Mouse (Mus musculus) testis, postnatal 14 days (tissue): ENCODE results near the gene Arl15.

Source experiments
- DNase-seq: peaks from one replicate; pipeline ENCODE4 v3.0.0; 2021; ENCODE audit warnings: low spot score

Arl15 gene

DNA sequence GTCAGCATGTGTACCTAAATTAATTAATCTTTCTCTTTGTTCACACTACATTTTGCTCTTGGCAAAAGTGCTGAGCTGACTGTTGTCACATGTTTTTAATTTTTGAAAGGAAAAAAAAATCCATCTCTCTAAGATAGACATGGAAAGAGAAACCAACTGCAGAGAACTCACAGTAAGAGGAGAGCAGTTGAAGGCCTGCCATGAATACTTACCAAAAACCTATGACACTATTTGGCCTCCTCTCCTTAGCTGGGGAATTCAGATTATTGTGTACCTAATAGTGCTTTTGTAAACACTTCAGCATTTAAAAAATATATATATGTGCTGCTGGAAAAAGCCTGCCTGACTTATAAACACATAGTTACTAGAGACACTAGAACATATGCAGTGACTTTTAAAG is 302.1 kb downstream of the Arl15 start:
- no peak for DNase-seq

DNA sequence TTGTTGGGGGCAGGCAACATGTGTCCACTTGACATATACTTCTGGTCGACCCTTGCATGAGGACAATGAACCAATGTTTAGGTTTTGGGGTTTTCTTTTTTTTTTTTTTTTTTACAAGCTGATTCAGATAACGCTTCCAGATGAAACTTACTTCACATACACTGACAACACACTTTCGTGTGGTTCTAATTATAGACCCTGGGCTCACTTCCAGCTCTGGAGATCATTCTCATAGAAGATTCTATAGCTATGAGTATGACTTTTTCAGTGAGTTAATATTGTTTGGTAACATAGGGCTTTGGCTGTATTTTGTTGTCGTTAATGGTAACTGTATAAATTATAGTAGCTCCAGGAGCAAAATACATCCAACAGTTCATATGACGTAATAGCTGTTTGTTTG is 306.9 kb downstream of the Arl15 start:
- DNase-seq, result no peak

DNA sequence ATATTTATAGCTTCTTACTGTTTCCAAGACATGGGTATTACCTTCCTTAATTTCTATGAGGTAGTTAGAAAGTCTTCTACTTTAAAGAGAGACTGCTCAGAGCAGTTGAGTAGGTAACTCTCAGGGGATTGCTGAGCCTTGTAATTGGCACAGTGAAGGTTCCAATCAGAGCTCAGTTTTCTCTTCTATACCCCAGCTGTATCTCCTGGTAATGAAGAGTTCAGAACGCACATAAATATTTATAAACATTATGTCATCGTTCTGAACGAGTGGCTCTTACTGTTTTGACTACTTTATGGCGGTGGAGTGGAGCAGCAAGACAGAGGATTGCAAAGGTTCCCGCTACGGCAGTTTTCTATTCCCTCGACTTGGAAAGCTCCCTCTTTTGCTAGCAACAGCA is 311.8 kb downstream of the Arl15 start:
- no peak for DNase-seq

DNA sequence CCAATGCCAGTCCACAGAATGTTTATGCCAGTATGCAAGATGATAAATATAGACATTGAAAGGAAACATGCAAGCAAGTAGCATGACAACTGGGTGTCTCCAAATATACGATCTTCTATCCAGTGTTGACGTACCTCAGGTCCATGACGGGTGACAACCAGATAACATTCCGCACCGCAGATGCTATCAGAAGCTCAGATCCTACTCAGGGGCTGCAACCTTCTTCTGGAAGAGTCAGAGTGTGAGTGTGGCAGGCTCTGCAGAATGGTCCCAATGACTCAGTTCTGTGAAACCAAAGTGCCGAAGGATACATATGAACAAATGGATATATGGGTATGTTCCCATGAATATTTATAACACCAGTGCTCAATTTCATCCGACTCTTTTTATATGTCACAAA is 313.2 kb downstream of the Arl15 start:
- no peak for DNase-seq

DNA sequence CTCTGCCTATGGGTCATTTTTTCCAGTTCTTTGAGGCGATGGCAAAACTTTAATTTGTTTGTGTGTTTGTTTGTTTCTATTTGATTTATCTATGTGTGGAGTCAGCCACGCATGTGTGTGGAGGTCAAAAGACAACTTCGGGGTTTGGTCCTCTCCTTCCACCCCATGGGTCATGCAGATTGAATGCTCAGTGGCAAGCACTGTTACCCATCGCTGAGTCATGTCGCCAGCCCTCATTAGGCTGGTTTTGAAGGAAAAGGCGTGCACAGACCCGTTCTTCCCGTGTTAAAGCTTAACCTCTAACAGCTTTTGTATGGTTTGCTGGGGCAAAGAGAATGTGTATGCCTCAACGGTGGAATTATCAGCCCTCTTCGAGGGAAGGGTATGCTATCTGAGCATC is 315.1 kb downstream of the Arl15 start:
- no peak for DNase-seq

DNA sequence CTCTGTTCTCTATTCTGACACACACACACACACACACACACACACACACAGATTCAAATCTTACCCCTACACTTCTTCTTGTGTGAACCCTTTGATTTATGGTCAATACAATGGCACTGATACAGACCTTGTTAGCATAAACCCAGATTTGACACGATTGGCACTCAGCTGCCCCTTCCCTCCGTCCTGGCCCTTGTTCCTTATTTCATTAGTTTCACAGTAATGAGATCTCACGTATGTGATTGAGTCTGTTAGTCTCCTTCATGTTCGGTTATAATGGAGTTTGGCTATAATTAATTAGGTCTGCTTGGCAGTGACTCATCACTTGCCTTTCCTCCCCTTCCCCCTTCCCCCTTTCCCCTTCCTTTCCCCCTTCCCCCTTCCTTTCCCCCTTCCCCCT is 315.5 kb downstream of the Arl15 start:
- DNase-seq, result no peak

DNA sequence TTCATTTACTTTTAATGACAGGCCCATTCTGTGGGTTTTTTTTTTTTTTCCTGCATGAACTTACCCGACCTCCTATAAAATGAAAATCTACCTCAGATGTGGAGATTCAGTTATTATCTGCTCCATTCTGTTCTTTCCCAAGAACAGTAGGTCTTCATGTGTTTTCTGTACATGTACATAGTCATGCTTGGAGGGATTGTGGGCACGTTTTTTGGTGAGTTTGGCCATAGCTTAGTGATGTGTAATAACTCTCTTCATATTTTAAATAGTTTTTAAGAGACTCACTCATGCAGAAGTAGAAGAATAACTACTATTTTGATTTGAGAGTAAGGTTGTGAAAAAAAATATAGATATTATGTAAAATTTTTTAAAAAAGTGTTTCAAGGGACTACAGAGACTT is 319.2 kb downstream of the Arl15 start:
- DNase-seq, result no peak

DNA sequence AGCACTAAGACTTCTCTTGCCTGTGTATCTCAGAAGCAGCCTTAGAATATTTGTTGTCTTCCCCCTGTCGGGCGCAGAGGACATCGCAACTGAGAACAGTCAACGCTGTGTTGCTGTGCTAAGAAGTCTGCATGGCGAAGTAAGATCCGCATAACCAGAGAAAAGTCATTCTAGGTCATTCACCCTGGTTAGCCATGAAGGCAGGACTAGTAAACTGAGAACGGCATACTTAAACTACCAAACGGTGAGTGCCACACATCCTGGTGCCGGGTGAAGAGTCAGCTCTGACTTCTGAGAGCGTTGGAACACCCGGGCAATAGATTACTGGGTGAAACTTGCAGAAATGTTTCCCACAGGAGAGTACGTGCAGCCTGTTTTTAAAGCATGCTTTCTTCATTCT is 320.3 kb downstream of the Arl15 start:
- DNase-seq, result no peak

DNA sequence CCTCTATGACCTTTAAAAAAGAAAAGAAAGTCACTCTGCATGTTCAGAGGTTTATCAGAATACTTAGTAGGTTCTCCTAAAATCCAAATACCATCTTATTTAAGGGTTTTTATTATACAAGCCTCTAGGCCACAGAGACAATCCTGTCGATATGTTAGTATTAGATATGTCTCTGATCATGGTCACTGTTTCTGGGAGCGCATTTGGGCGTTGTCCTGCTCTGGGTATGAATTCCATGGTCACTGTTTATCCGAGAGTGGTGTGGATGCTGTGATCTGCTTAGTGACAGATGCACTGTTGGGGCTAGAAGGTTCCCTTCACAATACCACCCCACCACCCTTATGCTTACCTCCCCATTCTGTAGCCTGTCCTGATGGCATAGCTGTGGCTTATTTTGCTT is 320.8 kb downstream of the Arl15 start:
- no peak for DNase-seq

DNA sequence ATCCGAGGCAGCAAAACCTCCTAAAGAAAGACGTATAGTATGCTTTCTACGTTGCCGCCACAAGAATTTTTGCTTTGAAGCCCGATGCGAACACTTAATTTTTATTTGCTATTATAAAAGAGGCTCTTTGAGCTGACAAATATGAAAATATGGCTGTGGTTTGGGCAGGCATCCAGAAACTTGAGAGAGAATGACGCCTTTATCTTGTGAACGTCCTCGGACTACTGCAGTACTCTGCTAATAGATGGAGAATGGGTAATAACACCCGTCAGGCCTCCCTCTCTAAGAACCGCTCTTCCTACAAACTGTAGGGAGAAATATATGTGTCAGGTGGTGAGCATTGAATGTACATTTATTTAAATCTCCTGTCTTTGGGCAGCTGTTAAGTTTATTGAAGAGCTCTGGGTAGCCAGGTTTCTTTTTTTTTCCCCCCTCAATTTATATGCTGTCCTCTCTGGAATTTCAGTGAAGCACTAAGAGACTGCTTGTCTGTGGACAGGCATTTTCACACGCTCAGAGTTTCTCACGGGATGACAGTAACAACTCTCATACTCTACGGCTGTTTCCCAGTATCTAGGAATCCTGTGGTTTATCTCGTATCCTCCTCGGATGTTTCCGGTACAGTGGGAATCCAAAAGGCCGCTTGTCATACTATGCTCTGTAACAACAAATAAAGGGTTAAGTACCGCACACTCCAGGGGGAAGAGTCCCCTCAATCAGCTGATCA is 324.0 kb downstream of the Arl15 start:
- DNase-seq, result no peak

DNA sequence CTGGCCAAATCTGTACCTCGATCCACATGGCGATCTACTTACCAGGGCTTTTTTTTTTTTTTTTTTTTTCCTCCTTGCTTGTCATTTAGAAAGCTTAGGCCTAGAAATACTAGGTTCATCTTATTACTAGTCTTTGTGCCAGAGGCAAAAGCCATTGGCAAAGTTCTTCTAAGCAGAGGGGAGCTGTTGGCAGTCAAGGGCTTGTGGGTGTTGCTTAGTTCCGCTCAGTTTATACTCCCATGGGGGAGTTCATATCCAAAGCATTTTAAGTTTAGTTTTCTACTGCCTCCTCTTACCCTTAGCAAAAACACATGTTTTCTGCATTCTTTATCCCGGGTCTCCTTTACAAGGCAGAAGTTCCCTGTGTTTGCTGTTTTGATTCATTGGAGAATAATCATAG is 325.5 kb downstream of the Arl15 start:
- DNase-seq, result no peak

DNA sequence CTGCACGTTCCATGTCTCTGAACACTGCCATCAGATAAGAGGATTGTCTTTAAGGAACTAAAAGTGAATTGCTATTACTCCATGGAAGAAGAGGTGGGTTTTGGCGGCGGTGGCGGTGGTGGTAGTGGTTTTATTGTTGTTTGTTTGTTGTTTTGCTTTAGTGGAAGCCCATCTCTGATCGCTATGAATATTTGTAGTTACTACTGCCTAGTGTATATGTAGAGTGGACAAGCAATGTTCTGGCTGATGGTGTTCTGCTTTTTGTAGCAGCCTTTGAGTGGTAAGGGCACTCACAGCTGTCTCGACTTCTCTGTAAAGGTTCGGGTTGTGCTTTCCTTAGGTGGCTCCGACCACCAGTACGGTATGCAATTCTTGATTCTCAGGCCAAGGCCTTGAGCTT is 327.3 kb downstream of the Arl15 start:
- no peak for DNase-seq

DNA sequence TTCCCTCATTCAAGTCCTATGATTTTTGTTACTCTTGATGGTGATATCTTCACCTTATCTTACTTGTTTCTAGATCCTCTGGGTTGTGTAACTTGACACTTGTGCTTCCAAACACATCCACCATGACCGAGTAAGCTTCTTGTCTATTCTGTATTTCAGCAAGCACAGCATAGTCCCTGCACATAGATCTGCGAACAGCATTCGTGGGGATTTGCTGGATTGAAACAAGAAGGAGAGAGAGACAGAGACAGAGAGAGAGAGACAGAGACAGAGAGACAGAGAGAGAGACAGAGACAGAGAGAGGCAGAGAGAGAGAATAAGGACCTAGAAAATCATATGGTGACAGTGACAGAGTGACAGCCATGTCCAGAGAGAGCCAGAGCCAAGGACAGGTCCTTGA is 329.1 kb downstream of the Arl15 start:
- DNase-seq, result no peak

DNA sequence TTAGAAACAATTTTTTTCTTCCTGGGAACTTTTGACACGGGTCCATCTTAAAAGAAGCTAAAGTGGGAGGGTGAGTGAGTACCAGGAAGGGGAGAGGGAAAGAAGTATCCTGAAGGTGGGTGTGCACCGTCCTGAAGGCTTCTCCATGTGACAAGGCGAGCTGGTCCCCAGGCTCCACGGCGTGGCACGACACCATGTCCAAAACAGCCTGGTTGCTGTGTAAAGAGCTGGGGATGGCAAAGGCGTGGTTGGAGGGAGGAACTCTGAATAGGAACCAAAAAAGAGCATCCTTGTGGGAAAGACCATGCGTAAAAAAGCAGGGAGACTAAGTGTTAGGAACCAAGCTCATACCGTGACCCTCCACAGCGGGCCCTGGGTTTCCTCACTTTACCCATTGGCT is 330.1 kb downstream of the Arl15 start:
- DNase-seq, result no peak

DNA sequence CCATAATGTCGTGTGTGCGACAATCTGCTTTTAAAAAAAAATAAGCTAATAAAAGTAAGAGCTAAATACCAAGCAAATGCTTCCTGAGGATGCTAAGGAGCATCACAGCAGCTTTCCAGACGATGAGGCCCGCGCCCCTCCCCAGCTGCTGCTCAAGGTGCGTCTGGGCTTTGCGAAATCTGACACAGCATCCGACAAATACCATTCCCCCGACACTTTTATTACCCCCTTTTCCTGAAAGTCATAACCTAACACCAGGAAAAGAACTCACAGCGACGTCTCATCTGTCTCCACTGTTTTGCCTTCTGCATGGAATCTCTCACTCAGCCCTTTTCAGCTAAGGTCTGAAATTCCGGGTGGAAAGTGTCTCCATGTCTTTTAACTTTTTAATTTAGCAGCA is 330.7 kb downstream of the Arl15 start:
- DNase-seq, result no peak

DNA sequence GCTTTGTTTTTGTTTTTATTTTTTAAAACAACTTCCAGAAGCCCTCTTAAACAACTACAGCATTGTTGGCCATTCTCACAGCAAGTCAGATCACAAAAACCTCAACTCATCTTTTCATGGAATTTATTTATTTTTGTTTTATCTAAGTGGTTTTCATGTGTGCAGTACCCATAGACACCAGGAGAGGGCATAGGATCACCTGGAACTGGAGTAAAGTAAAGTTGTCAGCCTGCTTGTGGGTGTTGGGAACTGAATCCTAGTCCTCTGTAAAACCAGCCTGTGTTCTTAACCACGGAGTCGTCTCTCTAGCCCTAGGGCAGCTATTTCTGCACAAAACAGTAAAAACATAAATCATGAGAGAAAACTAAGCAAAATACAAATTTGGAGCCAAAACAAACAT is 334.1 kb downstream of the Arl15 start:
- no peak for DNase-seq

DNA sequence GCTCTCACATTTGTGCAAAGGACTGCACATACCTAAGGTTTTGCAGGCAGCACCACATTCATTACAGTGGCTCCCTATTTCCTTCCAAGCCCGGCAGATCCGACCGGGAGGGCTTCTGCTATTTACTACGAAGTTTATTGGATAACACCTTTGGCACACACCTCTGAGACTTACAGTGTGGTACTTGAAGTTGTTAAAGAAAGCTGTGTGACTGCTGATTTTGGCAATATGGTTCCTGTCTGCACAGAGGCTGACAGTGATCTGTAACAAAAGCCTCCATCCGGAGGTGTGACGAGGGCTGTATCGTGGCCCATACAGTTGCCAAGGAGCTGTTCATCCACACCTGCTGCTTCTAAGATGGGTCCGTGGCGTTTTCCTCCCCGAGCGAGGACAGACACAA is 335.7 kb downstream of the Arl15 start:
- no peak for DNase-seq

DNA sequence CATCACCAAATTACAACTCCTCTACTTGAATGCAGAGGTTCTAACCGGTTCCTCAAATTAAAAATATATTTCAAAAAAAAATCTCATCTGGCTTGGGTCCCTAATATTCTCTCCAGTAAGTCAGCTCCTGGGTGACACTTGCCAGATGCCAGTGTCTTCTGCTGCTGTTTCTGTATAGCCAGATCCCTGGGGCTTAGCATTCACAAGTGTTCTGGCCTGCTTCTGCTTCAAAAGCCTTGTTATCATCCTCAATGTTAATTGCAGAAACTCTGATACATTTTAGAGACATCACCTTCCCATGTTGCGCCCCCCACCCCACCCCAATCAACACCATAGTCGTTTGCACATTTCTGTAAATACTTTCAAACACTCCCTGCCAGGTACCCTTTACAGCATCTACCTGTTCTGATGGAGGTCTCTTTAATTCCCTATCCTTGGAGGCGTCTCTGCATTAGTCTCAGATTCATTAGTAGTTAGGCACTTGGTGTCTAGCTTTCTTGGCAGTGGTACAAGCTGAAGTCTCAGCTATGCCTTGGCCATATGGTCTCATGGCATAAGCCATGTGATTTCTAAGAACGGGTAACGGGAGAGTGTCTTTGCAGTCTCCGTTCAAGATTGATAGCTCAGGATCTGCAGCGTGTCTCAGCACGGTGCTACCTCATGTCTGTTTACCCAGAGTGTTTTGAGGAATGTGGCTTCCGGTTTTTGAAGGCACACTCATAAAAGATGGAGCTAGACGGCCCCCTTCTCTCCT is 336.4 kb downstream of the Arl15 start:
- DNase-seq, result no peak

DNA sequence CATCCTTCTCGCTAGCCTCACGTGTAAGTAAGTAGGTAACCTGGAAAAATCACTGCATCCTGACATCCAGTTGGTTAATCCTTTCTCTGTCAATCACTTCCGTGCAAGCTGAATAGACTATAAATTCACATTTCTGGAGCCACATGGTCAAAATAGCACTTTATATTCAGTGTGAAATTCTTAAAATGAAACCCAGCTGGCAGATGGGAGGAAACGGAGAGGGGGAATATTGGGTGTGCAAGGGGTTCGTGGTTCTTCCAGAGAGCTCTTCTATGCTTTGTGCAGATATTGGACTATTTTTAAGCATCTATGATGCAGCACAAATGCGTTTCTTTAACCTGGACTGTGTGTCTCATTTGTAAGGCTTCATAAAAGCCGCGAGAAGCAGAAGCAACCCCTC is 344.6 kb downstream of the Arl15 start:
- no peak for DNase-seq

DNA sequence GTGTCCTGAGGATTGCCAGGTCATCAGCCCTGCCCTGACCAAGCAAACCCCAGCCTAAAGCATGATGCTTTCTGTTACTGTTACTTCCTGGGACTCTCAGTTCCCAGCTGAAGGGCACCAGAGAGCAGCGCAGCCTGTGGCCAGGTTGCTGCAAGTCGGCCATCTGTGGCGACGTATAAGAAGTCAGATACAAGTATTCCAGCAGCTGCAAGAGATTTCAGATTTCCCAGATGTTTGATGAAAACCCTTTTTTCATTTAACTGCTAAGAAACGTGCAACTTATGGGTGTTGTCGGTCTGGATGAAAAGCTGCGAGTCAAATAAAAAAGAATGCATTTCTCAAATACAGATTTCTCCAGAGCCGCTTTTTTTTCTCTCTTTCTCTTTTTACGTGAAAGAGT is 345.3 kb downstream of the Arl15 start:
- DNase-seq, result no peak

DNA sequence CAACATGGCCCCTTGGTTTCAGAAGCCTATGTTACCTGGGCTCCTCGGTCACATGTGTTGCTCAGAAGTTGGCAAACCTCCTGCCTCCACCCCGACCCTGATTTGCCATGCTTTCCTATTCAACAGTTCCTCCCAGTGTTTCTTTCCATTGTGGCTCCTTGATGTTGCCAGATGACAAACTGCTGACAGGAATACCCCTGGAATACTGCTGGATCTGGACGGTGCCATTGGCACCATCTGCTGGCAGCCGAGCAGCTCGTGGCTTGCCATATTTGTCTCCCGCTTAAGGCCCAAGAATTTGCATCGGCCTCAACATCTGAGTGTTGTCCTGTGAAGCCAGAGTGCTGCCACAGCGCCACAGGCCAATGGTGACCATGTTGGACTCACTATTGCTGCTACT is 348.5 kb downstream of the Arl15 start:
- no peak for DNase-seq

DNA sequence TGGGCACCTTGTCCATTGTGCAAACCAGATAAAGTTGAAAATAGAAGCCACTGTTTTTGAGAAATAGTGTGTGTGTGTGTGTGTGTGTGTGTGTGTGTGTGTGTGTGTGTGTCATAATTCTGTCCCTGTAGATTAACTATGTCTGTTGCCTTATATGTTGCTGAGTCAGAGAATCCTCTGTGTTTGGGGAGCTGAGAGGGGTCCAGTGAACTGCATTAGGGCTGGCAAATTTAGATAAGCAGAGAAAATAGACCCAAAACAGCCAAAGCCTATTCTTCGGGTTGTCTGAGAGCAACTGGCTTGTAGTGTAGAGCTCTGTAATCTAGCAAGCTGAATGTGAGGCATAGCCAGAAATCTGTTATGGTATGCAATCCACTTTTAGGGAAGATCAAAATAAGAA is 348.9 kb downstream of the Arl15 start:
- no peak for DNase-seq

DNA sequence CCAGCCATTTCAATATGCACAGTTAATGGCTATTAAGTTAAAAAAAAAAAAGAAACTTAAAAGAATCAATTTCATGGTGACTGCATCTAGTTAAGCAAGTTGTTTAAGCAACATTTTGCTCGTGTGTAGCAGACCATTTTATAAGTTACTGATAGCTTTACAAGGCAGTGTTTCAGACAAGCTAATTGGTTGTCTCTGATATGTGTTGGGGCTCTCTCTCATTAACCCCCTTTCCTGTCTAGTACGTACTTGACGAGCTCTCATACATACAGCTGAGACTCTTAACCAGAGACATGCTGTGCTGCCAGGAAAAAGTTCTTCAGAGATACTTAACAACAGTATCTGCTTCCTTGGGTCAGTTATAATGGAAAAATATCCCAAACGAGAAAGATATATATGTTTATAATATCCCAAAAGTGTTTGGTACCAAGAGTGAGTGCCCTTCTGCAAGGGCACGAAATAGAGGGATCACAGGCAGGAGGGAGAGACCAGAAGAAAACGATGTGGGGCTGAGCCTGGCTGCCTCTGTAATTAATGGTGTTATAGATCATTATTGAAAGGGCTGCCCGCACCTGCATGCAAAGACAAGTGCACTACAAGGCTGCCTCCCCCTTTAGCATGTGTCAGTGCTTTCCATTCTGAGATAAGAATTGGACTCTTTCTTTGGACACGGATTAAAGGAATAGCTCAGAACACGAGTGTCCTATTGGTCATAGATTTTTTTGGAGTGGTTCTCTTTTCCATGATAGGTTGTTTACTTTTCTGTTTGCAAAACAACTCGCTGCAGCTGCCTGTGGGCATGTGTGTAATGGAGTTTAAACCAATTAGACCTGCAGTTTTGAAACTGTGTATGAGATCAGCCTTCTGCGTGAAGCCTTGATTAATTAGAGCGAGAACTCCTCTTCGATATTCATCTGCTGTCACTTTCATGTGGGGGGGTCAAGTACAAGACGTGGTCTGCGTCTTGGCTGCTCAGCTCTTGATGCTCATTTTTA is 350.0 kb downstream of the Arl15 start:
- no peak for DNase-seq
